Mouse (Mus musculus) left cerebral cortex, postnatal 10 days (tissue): ENCODE data around the gene Trir. TPM values are rescaled to one million over a fixed set of nuclear protein-coding genes. Genes with fewer than 3 reads are reported as not detected.

ENCODE experiments used
- DNase-seq, 2 experiments: peaks; one replicate each; pipeline ENCODE4 v3.0.0; 2021 to 2022; ENCODE audit warnings: low spot score in 2 of 2, mixed read lengths in 1 of 2; ENCODE audit errors: extremely low spot score in 1 of 2
- intact Hi-C: fragments of 180-260 bp; cut with DNase I; formaldehyde crosslinking; loops from one replicate; pipeline ENCODE4 v1.15.1; 2025
- total RNA-seq, 2 experiments: library from RNA; stranded (reverse); gene quantifications; 2 replicates each; pipeline ENCODE4 v1.2.3; 2021

Trir gene
- total RNA-seq, 2 experiments from 2014 or later, result 139 to 145 TPM

DNA sequence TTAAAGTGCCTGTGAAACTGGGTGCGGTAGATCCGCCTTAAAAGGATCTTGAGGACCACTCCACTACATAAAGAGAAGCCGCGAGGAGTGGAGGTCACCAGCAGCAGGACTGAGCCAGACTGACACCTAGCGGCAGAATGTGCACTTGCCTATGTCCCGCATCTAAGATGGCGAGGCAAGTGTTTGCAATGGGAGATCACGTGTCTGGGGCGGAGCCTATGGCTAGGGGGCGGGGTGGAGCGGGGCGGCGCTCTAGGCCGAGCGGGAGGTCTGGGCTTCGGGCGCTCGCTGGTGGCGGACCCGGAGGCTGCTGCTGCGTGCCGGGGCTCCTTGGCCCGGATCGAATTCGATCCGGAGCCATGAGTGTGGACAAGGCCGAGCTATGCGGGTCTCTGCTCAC lies 36.3 kb upstream of the Trir start, which contains the start of gene Hook2:
Gene Hook2 (plus strand): TSS at position 255 of the 400 bp plus-strand sequence.
- intact Hi-C loops, result loop anchor here (1.0 kb wide), 1 partner anchor 15 kb away; no protein-coding TSS in a partner anchor
- peak; percentile 97 for DNase-seq

DNA sequence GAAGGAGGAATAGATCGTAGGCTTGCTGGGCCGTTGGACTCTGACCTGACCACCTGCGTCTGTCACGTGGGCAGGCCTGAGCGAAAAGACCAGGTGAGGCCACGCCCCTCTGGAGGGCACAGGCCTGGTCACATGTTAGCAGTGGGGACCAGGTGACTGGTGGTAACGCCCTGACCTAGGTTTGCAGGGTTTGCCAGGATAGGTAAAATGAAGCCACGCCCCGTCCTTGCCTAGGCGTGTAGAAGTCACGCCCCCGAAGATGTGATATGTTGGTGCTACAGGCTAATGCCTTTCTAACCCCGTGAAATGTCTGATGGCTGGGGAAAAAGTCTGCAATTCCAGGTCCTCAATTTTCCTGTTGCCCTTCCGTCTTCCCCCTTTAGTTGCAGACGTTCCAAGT lies 35.8 kb upstream of the Trir start:
- intact Hi-C loops, result loop anchor here (1.0 kb wide), 1 partner anchor 16 kb away; no protein-coding TSS in a partner anchor
- DNase-seq, result no peak

DNA sequence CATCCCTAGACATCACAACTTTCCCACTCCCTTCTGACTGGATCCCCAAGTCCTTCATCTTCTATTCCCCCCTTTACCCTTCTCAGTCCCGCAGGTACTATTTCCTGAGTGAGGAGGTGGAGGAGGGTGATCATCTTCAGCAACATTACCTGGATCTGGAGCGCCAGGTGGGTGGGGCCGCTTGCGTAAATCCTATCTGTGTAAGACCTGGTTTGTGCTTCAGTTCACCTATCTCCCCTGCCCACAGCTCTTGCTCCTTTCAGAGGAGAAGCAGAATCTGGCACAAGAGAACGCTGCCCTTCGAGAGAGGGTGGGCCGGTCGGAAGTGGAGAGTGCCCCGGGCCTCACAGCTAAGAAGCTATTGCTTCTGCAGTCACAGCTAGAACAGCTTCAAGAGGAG lies 32.2 kb upstream of the Trir start:
- intact Hi-C loops, result no loop called here
- no peak for DNase-seq

DNA sequence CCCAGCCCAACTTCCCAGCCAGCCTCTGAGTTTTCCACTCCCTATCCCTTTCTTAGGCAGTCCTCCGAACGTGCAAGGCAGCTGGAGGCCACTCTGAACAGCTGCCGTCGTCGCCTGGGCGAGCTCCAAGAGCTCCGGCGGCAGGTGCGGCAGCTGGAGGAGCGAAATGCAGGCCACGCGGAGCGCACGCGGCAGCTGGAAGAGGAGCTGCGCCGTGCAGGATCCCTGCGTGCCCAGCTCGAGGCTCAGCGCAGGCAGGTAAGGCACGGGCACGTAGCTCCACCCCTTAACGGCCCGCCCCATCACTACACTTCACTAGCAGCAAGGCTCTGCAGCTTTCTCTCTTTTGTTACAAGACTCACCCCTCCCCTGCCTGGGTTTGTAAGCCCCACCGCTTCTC lies 30.9 kb upstream of the Trir start:
- DNase-seq, result no peak
- intact Hi-C loops, result no loop called here

DNA sequence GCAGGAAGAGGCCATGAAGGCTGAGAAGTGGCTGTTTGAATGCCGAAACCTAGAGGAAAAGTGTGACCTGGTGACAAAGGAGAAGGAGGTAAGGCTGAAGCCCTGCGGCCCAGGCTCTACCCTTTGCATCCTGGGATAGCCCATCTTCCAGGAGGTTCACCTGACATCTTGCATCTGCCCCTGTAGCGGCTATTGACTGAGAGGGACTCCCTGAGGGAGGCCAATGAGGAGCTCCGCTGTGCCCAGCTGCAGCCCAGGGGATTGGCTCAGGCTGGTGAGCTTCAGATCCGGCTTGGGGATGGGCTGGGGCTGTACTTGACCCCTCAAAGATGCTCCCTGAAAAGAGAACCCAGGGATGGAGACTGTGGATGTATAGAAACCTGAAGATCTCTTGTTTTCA lies 29.6 kb upstream of the Trir start:
- intact Hi-C loops, result no loop called here
- no peak for DNase-seq

DNA sequence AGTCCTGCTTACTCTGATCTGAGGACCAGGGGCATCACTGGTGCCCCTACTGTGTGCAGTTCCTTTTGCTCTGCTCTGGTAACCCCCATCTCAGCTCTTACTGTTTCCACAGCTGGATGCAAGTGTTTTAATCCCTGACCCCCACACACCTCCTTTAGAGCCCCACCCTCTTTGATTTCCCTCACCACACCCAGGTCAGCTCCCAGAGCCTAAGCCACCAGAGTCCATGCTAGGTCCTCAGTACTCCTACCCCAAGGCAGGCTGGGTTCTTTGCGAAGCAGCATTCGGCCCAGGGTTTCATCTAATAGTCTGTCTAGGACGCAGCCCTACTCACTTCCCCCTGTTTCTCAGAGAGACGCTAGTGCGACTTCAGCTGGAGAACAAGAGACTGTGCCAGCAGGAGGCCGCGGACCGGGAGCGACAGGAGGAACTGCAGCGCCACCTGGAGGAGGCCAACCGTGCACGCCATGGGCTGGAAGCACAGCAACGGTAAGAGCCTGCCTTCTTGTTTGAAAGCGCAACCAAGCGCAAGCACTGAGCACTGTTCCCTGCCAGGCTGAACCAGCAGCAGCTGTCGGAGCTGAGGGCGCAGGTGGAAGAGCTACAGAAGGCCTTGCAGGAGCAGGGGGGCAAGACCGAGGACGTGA lies 28.9 kb upstream of the Trir start:
- intact Hi-C loops, result no loop called here
- DNase-seq, result peak; percentile 88 to 94

DNA sequence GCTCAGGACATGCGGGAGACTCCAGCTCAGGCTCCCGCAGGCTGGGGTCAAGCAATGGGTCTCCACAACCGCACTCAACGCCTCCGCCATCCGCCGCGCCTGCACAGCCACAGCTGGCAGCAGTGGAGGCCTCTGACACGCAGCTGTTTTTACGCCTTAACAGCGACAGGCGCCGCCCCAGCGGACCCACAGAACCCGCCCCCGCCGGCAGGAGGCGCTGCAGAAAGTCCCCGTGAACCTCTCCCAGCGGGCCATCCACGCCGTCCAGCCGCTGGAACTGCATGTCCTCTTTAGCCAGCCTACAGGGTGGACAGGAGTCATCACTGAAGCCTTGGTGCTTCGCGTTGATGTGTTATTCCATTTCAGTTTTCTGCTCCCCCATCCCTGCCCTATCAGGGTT lies 18.9 kb upstream of the Trir start:
- intact Hi-C loops, result no loop called here
- peak in 1 of 2 experiments; percentile 58 for DNase-seq

DNA sequence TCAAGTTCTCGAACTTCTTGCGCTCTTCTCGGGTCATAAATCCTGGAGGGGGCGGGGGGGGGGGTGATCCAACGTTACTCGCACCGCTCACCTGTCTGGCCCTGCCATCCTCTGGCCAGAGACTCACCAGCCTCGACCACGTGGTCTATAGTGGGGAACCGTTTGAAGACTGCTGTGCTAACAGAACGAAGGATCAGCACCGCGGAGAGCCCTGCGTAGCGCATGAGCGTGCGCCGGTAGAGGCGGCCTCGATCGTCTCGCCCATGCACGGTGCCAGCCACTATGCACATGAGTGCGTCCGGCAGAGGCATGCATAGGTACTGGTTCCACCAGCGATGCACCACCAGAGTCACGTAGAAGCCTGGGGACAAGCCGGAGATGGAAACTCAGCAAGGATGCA lies 15.4 kb upstream of the Trir start:
- intact Hi-C loops, result no loop called here

DNA sequence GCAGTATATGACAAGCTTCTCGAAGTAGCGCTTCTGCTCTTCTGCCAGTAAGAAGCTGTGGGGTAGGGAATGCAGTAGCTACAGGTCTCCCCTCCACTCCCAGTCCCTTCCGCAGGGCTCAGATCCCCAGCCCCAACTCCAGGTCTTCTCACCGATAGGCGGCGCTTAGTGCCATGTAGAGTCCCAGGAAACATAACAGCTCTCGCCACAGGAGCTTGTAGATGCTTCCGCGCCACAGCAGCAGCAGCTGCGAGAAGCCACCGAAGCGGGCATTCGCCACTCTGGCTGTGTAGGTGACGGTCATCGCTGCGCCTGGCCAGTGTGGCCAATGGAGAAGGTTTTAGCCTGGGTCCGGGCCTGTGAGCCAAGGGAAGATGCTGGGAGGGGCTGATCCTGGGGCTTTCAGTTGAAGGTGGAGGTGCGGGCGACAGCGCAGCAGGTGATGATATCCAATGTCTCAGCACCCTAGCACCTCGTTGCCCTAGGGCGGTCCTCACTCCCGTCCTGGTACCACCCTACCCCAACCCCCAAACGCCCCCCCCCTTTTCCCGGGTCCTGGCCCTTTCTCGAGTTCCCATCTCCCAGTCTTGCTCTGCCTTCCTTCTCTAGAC lies 13.3 kb upstream of the Trir start:
- intact Hi-C loops, result no loop called here
- peak in 1 of 2 experiments; percentile 81 for DNase-seq

More for the DNA sequence above, 15.4 kb upstream of the Trir start:
- DNase-seq, result no peak

DNA sequence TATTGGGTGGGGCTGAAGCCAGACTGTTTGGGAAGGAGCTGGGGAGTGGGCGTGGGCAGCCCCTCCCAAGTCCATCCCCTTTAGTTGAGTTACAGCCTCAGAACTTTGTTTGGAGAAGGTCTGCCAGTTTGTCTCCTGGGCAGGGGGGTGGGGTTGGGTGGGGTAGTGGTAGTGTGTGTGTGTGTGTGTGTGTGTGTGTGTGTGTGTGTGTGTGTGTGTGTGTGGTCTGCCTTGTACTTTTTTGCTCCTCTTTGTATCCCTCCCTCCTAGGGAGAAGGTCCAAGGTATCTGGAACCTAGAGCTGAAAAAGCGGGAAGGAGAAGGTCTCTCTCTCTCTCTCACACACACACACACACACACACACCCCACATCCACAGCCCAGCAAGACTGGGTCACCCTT lies 12.2 kb upstream of the Trir start, which contains the start of gene Best2:
Gene Best2 (minus strand): TSS at position 101 of the 400 bp plus-strand sequence.
- no peak for DNase-seq
- intact Hi-C loops, result no loop called here

DNA sequence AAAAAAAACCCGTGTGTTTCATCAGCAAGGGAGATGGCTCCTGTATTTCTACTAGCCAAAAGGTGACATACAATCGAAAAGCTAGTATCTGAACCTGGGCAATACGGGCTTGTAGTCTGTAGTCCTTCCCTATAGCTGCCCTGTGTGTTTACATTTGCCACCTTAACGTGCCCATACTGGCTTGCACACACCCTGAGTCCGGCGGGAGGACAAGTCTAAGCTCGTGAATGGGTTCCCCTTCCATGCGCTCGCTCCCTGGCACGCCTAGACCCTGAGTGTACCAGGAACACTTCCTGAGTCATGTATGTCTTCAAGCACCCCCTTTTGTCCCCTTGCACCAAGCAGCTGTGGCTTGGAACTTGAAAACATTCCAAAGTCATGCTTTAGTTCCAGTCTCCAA lies 9.9 kb upstream of the Trir start:
- no peak for DNase-seq
- intact Hi-C loops, result no loop called here

DNA sequence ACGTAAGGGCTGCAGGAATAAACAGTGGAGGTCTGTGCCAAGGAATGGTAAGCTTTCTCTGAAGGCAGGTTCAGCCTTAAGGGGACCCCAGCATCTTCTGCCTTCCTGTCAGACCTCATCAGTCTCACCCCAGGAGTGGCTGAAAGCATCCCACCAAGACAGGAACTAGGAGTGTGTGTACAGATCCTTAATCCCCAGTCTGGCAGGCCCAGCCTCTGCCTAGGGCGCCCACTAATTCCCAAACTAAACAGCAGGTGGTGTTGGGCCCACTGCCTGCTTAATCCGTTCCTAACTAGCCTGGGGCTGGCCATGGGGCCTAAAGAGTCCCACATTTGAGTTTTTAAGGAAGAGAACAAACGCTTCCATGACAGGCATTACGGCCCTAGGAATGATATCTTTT lies 9.4 kb upstream of the Trir start:
- DNase-seq, result no peak
- intact Hi-C loops, result no loop called here

DNA sequence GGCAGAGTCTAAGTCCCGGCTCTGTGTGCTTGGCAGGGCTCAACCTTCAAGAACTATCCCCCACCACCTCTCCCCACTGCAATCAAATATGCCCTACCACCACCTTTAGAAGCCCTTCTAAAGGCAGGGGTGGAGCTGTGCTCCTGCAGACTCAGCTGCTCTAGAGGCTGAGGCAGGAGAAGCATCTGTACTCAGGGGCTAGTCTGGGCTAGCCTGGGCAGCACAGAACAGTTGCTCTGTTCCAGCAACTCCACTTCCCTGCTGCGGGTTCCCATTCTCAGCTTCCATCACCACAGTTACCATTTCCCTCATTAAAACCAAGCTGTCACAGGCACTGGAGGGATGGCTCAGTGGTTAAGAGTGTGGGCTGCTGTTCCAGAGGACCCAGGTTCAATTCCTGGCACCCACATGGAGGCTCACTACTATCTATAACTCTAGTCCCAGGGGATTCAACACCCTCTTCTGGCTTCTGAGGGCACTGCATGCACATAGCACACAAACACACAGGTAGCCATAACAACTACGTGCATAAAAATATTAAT lies 5.0 kb upstream of the Trir start:
- no peak for DNase-seq
- intact Hi-C loops, result no loop called here

DNA sequence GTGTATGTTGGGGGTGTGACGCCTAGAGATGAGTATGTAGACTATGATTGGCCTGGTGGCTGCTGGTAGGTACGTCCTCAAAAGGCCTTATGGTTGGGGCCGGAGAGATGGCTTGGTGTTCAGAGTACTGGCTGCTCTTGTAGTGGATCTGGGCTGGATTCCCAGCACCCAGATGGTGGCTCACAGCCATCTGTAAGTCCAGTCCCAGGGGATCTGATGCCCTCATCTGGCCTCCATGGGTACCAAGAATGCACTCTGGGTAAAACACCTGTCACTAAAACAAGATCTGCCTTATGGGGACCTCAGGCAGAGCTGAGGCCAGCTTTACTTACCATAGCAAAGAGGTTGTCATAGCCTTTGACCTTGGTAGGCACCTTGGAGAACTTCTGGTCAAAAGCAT lies 2.8 kb upstream of the Trir start:
- no peak for DNase-seq
- intact Hi-C loops, result no loop called here

DNA sequence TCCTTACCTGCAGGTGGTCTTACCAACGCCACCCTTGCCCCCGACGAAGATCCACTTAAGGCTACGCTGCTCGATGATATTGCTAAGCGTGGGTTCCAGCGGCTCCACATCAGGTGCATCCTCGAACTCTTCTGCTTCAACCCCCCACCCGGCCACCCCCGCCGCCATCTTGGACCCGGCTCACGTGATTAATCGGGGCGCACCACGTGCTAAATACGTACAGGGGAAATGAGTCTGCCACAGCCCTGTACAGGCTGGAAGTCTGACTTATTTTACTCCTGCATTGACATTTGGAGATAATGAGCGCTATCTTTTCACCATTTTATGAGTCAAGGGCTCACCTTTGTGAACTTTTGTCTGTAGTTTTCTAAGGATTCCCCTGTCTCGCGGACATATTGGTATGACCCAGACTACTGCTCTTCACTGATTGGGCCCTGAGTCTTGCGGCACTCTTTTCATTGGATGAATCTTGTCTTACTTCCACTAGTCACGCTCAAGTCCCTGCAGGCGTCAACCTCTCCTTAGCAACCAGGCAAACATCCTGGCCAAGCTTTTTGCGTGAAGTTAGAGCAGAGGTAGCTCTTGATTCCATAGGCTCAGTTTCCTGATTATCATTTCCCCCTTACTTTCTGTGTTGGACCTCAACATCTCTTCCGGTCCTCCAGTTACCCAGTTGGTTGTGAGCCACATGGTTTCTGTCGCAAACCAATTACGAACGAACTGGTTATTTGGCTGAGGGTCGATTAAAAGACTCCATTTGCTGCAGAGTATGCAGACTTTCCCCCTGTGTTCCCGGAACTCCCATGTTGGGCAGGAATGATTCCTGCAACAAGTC lies 1.3 kb upstream of the Trir start, which contains the start of gene Asna1:
Gene Asna1 (minus strand): TSS at position 184 of the 835 bp plus-strand sequence.
- peak; percentile 86 to 90 for DNase-seq
- intact Hi-C loops, result no loop called here

DNA sequence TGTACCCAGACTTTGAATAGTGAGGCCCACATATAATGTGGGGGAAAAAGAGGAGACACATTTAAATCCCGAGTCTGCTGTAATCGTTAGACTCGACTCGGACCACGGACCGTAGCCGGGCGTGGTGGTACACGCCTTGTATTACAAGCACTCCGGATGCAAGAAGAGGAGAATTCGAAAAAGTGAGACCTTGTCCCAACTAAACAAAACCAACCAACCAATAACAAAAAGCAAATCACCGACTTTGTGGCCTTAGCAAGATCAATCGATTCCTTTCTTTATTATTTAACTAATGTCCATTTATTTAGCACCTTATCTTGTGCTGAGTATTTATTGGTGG lies 863 bp downstream of the Trir start:
- intact Hi-C loops, result no loop called here
- DNase-seq, result no peak

DNA sequence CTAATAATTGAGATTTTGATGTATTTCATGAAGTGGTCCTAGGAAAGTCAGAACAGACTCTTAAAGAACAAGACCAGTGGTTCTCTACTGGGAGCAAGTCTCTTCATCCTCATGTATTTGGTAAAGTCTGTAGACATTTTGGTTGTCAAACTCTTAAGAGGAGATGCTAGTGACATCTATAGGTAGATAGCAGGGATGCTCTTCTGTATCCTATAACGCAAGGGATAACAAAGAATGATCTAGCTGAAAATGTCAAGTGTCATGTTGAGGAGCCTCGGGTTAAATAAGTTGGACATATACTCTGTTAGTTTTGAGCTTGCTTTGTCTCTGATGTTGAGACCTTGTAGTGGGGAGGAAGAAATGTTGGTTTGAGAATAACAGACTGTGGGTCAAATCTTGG lies 1.3 kb downstream of the Trir start:
- no peak for DNase-seq
- intact Hi-C loops, result no loop called here

DNA sequence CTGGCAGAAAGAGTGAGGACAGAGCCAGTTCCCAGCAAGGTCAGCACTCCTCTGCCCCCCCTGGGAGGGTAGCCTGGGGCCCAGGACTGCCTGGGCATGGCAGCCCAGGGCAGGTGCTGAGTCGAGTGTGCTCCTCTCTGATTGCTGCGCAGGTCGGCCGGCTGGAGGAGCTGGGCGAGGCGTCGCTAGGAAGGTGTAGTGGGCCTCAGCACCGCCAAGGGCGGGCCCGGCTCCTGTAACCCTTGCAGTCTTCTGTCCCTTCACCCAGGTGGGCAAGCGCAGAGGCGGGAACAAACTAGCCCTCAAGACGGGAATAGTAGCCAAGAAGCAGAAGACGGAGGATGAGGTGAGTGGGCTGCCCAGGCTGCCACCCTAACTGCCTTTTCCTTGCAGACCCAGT lies 2.6 kb downstream of the Trir start:
- DNase-seq, result no peak
- intact Hi-C loops, result no loop called here

DNA sequence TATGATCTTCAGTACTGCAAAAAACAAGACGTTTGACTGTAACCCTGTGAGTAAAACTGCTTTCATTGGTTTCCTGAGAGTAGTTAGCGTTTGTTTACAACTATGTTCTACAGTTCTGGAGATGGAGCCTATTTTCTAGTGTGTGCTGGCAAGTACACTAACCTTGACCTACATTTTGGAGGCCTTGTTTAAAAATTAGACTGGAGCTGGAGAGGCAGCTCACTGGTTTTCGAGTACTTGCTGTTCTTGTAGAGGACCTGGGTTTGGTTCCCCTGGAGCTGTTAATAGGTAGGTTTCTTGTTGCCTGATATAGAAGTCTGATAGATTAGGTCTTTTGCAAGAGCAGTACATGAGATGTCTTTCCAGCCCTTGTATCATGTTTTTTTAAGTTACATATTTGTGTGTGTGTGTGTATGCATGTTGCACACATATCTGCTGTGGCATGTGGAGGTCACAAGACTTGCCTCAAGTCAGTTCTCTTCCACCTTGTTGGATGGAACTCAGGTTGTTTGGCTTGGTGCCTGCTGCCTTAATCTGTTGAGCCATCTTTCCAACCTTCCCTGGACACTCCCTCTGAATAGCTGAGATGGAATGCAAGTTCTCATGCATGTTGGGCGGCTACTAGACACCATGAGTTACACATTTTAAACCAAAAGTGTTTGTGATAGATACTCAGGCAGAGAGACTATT lies 6.1 kb downstream of the Trir start:
- intact Hi-C loops, result loop anchor here (5.0 kb wide), 1 partner anchor 60 kb away; no protein-coding TSS in a partner anchor
- no peak for DNase-seq
